Mouse (Mus musculus) stomach, postnatal 0 days (tissue): Measurements from ENCODE around the gene Ikzf3.

Source experiments
- CTCF ChIP-seq: IDR thresholded peaks from 2 replicates; pipeline ENCODE4 v1.5.1; 2016; ENCODE audit warnings: antibody characterized with exemption, low read depth, mild to moderate bottlenecking, moderate library complexity
- EP300 ChIP-seq: optimal IDR thresholded peaks from 2 replicates; pipeline ENCODE3; 2016; ENCODE audit warnings: antibody characterized with exemption

GRCm38 (mm10) chr11:98512881-98513280 lies 33.0 kb downstream of the Ikzf3 start:
- no peak for TF ChIP-seq EP300
- no peak for TF ChIP-seq CTCF
